Mouse (Mus musculus) MEL (cell line): ENCODE results near the gene Mdp1.

Experiments
- CHD2 ChIP-seq: IDR thresholded peaks from 2 replicates; pipeline ENCODE4 v1.6.1; 2011; ENCODE audit warnings: low read length, improper control_type of control experiment
- CTCF ChIP-seq, 3 experiments: IDR thresholded peaks in 2 of 3; conservative IDR thresholded peaks in 1 of 3; 2 replicates each; pipeline ENCODE4 v1.5.1; 2011 to 2012; ENCODE audit warnings: low read length in 3 of 3, low read depth in 2 of 3, mild to moderate bottlenecking in 2 of 3, improper control_type of control experiment in 1 of 3, inconsistent platforms in 1 of 3, mixed read lengths in 1 of 3, moderate library complexity in 1 of 3; ENCODE audit not compliant: control insufficient read depth in 1 of 3, insufficient read depth in 1 of 3, poor library complexity in 1 of 3, severe bottlenecking in 1 of 3
- HCFC1 ChIP-seq: IDR thresholded peaks from 2 replicates; pipeline ENCODE4 v1.6.1; 2012; ENCODE audit warnings: low read depth, mild to moderate bottlenecking, inconsistent platforms, low read length, improper control_type of control experiment, moderate library complexity
- KAT2A ChIP-seq: conservative IDR thresholded peaks from 2 replicates; pipeline ENCODE4 v1.6.1; 2012; ENCODE audit warnings: low read depth, low read length, improper control_type of control experiment, inconsistent platforms
- POLR2AphosphoS5 ChIP-seq: IDR thresholded peaks from 2 replicates; pipeline ENCODE4 v1.6.1; 2012; ENCODE audit warnings: low read depth, borderline replicate concordance, mild to moderate bottlenecking, inconsistent platforms, low read length, moderate library complexity, mixed read lengths
- RAD21 ChIP-seq: IDR thresholded peaks from 2 replicates; pipeline ENCODE4 v1.6.1; 2011; ENCODE audit warnings: mild to moderate bottlenecking, low read depth, low read length, improper control_type of control experiment
- SMC3 ChIP-seq: IDR thresholded peaks from 2 replicates; pipeline ENCODE4 v1.6.1; 2011; ENCODE audit warnings: low read depth, low read length, improper control_type of control experiment
- TBP ChIP-seq: IDR thresholded peaks from 2 replicates; pipeline ENCODE4 v1.8.0; 2011; ENCODE audit warnings: low read depth, low read length, improper control_type of control experiment
- TCF12 ChIP-seq: IDR thresholded peaks from 2 replicates; pipeline ENCODE4 v1.6.1; 2014; ENCODE audit warnings: low read depth, mild to moderate bottlenecking, inconsistent platforms, low read length, improper control_type of control experiment, moderate library complexity
- USF2 ChIP-seq, 2 experiments: IDR thresholded peaks; 2 replicates each; pipeline ENCODE4 v1.6.1; 2011 to 2012; ENCODE audit warnings: improper control_type of control experiment in 2 of 2, low read length in 2 of 2, borderline replicate concordance in 1 of 2, inconsistent platforms in 1 of 2, low read depth in 1 of 2, mild to moderate bottlenecking in 1 of 2; ENCODE audit not compliant: insufficient read depth in 1 of 2

DNA sequence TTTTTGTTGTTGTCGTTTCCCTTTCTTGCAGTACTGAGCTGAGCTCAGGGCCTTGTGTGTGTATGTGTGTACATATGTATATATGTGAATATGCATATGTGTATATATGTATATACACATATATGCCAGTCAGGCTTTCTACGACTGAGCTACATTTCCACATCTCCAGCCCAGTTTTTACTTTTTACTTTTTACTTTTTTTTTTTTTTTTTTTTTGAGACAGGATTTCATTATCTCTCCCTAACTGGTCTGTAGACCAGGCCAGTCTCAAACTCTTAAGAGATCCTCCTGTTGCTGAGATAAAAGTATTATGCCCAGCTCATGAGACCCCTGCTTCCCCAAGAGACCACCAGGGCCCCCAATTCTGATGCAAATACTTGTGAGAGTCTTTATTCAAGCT lies 43.5 kb downstream of the Mdp1 start:
- TF ChIP-seq KAT2A (no peak), TCF12 (no peak), RAD21 (no peak), CTCF (IDR thresholded peaks at IDR 0.05 in 2 of 3, conservative IDR thresholded peaks at IDR 0.05 in 1 of 3; ENCODE audit: control insufficient read depth in 1 of 3, insufficient read depth in 1 of 3, low read depth in 2 of 3, low read length in 3 of 3, poor library complexity in 1 of 3, severe bottlenecking in 1 of 3) (no peak), CHD2 (no peak), POLR2AphosphoS5 (no peak), SMC3 (no peak), TBP (no peak), HCFC1 (no peak), USF2 (IDR thresholded peaks at IDR 0.05; ENCODE audit: borderline replicate concordance in 1 of 2, insufficient read depth in 1 of 2, low read depth in 1 of 2, low read length in 2 of 2) (no peak)
